Mouse (Mus musculus) heart, postnatal 14 days (tissue): ENCODE measurements around the gene Ube4b. TPM values are rescaled to one million over a fixed set of nuclear protein-coding genes. Genes with fewer than 3 reads are reported as not detected.

Experiments used
- DNase-seq, 2 experiments: peaks; one replicate each; pipeline ENCODE4 v3.0.0; 2021 to 2022
- intact Hi-C: fragments of 180-260 bp; cut with DNase I; formaldehyde crosslinking; loops from one replicate; pipeline ENCODE4 v1.15.1; 2025
- total RNA-seq, 2 experiments: library from RNA; stranded (reverse); gene quantifications; 2 replicates each; pipeline ENCODE4 v1.2.3; 2021

Ube4b gene
- total RNA-seq, 2 experiments from 2014 or later: 46.3 to 58.6 TPM

DNA sequence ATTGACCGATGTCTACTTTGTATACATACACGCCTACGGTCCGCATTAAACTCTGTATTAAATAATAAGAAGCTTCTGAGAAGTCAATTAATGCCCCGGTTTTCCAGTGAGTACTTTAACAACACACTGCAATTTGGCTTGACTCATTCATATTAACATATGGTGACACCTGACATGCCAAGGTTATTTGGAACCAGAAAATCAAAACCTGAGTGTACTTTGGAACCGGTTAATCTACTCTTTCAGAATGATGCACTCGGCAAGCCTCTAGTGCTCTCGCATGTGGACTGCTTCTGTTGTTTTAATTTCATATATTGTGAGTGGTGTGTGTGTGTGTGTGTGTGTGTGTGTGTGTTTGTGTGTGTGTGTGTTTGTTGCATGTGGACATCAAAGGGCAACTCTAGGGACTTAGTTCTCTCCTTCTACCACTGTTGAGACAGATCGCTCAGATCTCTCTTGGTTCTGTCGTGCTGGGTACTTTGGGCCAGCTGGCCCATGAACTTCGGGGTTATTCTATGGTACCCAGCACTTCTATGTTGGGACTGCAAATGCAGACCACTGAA is 112.2 kb downstream of the Ube4b start:
- intact Hi-C loops: no loop called here
- DNase-seq: no peak

DNA sequence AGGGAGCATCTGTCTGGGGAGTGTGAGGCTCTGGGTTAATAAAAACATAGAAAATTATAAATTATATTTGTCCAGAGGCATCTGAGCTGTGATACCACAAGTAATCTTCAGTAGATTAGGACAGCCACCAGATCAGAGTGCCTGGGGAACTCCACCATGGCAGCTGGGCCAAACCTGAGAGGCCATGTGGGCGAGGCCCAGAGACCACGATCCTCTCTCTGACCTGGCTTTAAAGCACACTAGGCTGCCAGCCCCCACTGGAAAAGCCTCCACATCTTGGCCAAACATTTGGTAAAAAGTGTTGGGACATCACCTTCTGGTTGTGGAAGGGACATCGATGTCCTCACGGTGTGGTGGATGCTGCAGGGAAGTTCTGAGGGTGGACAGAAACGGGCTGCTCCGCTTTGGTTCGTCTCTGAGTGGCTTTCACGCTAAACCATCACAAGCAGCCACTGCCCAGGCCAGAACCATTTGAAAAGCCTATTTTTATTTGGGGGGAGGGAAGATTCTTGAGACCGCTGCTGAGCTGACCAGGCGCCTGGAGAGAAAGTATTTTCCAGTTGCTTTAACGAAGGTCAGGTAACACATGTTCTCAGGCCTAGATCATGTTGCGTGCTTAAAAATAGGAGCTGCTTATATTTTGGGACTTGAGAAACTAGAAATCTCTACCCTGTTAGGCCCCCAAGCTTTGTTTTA is 112.8 kb downstream of the Ube4b start:
- DNase-seq: no peak
- intact Hi-C loops: no loop called here

DNA sequence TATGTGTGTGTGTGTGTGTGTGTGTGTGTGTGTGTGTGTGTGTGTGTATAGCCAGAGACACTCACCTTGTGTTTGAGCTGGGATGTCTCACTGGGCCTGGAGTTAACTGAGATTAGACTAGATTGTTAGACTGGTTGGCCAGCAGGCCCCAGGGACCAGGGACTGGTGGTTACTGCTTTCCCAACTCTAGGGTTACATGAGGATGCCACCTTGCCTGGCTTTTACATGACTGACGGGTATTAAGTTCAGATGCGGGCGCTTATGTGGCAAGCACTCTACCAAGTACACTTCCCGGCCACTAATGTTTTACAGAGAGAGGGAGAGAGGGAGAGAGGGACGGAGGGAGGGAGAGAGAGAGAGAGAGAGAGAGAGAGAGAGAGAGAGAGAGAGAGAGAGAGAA is 114.6 kb downstream of the Ube4b start:
- DNase-seq: no peak
- intact Hi-C loops: no loop called here

DNA sequence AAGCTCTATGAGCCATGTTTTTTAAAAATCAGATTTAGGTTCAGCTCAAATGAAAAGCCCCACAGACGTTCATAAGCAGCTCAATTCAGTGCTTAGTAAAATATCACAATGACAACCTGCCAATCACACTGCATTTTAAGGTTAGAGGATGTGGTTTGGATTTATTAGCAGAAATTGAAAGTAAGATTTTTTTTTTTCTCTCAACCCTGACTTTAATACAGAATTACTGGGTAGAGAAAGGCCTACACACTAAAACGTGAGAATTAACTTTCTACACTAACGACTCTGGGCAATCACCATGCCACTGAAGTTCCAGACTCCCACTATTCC is 118.1 kb downstream of the Ube4b start:
- intact Hi-C loops: loop anchor here (5.0 kb wide), 1 partner anchor 51 kb away; no protein-coding TSS in a partner anchor
- DNase-seq: no peak

DNA sequence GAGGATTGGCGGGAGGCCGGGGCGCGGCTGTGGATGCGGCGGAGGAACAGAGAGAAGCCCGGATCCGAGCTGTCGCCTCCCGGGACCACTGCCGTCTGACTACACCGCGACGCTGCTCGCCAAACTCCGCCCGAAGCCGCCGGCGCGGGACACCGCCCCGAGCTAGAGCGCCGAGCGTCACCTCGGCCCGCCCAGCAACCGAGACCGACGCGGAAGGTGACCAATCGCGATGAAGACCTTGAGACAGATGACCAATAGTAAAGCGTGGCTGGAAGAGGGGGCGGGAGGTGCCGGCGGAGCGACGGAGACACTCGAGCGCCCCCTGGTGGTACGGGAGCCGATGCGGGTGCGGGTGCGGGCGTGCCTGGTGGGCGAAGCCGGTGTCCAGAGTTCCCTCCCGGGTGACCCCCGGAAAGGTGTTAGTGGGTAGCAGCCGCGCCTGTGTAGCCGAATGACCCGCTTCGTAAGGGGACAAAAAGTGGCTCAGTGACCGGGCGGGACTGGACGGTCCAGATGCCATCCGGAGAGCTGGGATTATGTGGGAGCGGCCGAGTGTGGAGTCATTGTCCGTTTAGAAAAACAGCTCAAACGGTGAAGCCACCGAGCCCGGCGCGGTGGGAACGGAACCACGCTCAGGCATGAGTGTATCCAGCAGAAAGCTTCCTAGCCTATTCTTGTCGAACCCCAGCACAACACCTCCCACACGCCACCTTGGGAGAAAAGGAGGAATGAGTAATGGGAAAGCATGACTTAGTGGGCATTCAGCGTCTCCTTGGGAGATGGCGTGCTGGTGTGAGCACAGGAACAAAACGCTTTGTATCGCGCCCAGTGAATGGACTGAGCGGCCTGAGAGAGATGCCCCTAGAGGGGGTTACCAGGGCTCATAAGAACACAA is 118.7 kb downstream of the Ube4b start, which contains the start of gene Kif1b:
Gene Kif1b (minus strand): TSS at position 98 of the 895 bp plus-strand sequence.
- intact Hi-C loops: loop anchor here (2.0 to 5.0 kb wide), 3 partner anchors 17 to 51 kb away; no protein-coding TSS in a partner anchor
- DNase-seq: peak; percentile 100

DNA sequence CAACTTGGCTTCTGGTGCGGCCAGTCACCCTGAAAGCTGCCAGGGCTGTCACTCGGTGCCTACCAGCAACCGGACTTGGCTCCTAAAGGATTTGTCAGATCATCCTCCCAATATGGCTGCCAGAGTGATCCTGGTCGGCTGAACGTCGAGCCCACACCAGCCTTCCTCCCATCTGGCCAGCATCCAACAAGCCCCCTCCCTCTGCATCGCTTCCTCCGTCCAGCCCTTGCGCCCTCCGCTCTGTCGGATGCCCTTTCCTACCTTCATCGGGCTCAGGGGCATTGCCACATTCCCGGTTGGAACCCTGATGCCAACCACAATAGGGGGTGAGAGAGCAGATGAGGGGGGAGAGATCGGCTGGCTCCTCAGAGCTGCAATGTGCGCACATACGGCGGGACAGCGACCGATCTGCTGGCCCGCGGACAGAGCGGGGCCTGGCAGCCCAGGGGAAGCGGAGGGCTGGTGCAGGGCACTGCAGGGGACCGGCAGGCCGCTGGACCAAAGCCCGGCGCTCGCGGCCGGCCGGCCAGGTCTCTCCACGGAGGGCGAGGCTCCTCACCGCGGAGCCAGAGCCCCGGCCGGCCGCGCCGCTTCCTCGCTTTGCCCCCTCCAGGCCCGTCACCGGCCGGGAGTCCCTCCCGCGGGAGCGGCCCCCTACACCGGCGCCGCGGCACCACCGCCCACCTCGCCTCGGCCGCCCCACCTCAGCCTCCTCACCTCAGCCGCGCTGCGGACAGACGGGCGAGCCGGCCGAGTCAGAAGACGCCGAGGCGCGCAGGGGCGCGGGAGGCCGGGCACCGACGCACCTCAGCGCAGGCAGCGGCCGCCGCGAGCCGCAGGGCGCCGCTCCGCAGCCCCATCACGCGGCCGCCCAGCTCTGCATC is 119.6 kb downstream of the Ube4b start:
- peak; percentile 77 to 86 for DNase-seq
- intact Hi-C loops: loop anchor here (2.0 to 5.0 kb wide), 3 partner anchors 16 to 50 kb away; no protein-coding TSS in a partner anchor

DNA sequence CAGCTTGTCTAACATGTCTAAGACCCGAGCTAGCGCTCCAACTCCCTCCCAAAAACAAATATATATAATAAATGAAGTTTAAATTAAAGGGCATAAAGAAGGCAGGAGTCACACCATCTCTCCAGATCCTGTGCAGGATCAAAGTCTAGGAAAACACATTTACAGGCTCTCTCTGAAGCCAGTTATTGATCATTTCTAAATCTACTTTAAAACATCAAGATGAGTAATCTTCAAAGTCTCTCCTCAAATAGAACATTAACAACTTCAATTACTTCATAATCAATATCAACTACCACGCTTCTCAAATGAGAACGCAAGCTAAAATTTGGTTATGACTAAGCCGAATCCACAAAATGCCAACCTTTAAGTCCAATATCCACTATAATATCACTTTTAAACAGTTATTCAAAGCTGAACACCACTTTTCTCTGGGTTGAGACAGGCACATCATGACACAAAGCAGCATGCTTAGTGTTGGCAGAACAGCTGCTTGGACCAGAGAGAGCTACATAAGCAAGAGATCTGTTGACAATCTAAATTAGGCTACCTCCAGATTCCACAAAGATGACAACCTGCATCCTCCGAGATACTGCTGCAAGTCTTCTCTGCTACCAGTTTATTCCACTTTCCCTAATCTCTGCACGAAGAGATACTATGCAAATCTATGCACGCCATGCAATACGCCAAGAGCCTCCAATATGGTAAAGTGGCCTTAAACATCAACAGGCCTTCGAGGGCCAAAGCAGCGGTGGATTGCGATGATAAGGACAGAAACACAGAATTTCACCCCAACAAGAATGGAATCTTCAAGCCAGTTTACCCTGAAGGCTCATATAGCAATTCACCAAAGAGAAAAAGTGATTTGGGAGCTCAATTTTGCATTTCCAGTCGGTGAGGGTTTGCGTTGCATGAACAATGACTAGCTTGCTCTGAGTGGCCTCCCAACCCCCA is 120.5 kb downstream of the Ube4b start:
- intact Hi-C loops: loop anchor here (2.0 to 5.0 kb wide), 3 partner anchors 15 to 49 kb away; no protein-coding TSS in a partner anchor
- DNase-seq: no peak

DNA sequence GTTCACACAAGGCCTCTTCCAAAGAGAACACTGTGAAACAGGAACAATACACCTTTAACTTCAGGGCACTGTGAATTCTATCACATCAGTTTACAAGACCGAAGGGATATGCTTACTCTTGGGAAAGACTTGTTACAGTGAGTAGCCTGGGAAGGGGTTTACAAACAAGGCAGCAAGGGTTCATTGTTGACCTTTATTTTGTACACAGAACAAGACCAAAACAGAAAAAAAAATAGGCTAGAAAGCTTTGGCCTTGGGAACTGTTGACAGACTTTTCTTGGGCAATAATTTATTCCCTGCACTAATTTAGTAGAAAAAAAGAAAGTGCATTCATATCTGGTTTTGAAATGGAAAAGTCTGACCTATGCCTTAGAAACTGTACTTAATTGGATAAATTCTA is 122.1 kb downstream of the Ube4b start:
- intact Hi-C loops: no loop called here
- no peak for DNase-seq

DNA sequence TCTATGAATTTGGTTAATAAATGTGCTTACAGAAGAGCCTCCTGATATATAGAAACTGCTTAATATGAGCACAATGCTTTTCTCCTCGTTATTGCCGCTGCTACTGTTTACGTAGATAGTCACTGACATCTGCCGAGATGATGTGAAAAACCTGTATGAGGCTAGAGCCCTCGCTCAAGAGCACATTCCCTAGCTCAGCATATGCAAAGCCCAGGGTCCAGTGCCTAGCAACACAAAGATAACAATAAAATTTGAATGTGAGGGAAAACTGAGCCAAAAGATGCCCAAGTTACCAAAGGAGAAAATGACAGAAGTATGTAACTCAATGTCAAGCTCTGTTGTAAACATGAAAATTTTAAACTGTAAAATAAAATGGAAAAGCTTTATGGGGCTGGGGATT is 123.0 kb downstream of the Ube4b start:
- intact Hi-C loops: no loop called here

DNA sequence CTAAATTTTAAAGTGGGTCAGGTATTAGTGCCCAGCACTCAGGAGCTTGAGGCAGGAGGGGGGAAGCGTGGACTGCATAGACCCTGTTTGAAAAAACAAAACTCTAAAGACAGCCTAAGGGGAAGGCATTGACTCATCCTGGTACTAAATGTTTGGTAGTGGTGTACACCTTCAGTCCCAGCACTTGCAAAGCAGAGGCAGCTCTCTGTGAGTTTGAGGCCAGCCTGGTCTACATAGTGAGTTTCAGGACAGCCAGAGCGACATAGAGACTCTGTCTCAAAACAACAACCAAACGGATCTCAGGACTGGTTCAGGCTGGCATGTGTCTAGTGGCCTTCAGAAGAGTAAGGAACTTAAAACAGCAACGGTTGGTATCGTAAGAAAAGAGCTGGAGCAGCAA is 123.8 kb downstream of the Ube4b start:
- DNase-seq: no peak
- intact Hi-C loops: no loop called here

More for the DNA sequence above, 123.0 kb downstream of the Ube4b start:
- no peak for DNase-seq

DNA sequence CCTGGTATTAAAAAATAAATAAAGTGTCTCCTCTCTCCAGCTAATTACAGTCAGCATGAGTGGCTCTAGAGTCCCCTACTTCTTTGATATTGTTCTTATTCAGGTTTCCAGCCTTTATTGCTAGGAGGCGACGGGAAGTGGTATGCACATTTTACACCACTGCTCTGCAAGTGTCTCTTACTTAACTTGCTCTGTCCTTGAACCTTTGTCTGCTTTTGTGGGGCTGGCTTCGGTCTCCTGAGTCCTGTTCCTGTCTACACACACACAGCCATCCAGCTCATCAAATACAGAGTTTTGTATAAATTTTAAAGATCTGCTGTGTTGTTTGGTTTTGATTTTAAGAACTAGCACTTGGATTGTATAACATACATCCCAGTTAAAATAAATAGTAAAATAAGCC is 124.4 kb downstream of the Ube4b start:
- intact Hi-C loops: no loop called here
- DNase-seq: no peak

DNA sequence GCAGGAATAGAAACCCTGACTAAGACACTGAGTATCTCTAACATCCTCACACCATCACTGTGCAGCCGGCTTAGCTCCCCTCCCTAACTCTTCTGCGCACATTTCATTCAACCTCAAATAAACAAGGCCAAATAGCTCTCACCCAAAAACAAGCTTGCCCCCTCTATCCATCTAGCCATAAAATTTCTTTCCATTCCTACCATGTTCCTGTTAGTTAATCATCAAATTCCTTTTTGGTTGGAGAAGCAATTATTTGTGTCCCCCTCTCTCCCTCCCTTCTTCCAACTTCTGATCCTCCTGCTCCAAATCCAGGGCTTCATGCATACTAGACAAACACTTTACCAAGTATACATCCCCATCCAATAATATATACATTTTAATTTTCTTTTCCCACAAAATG is 130.0 kb downstream of the Ube4b start:
- DNase-seq: no peak

DNA sequence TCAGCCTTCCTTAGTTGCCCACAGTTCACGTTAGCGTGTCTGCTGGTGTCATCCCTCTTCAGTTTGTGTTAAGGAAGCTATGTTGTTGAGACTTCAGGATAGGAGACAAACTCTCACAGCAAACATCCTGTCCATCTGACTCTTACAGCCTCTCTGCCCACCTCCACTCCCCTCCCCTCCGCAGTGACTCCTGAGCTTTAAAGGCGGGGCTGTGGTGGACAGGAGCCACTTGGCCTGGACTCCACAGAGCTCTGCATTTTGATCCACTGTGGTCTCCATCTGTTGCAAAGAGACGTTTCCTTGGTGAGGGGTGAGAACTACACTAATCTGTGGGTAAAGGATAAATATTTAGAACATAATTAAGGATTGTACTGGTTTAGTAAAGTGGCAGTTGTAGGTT is 133.6 kb downstream of the Ube4b start:
- intact Hi-C loops: no loop called here
- no peak for DNase-seq

More for the DNA sequence above, 130.0 kb downstream of the Ube4b start:
- intact Hi-C loops: no loop called here

DNA sequence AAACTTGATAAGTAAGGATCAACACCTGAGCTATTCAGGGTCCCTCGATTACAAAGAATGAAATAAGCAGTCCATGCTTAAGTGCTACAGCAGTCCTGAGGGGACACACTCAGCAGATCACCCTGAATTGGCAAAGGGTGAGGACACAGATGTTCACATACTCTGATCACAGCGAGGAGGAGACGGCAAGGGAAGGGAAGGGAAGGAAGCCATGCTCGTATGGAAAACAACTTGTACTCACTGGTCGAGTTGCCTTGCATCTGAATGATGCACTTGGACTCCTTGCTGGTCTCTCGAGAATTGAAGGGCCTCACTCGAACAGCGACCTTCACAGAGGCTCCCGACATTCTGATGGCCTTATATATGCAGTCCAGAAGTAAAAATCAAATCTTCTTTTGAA is 135.5 kb downstream of the Ube4b start:
- DNase-seq: no peak
- intact Hi-C loops: loop anchor here (2.0 kb wide), 1 partner anchor 16 kb away; the partner anchor contains the start of gene Kif1b

DNA sequence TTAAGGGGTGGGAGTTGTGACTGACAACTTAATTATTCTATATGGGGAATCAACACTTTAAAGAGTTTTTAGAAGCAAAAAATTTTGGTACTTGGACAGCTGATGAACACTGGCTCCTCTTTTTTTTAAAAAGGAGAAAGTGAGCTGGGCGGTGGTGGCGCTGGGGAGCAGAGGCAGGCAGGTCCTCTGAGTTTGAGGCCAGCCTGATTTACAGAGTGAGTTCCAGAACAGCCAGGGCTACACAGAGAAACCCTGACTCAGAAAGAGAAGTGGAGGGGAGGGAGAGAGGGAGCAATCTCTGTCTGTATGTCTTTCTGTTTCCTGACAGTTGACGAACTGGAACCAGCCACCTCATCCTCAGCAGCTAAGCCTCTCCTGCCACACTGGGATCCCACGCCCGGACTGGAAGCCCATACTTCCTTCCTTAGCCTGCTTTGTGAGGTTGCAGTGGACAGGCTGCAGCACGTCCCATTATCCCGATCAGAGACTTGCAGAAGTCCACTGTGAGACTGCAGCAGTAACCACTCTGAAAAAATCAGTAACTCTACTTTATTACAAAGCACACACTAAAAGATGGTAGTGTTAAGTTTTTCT is 136.3 kb downstream of the Ube4b start:
- no peak for DNase-seq
- intact Hi-C loops: loop anchor here (2.0 kb wide), 1 partner anchor 17 kb away; the partner anchor contains the start of gene Kif1b

DNA sequence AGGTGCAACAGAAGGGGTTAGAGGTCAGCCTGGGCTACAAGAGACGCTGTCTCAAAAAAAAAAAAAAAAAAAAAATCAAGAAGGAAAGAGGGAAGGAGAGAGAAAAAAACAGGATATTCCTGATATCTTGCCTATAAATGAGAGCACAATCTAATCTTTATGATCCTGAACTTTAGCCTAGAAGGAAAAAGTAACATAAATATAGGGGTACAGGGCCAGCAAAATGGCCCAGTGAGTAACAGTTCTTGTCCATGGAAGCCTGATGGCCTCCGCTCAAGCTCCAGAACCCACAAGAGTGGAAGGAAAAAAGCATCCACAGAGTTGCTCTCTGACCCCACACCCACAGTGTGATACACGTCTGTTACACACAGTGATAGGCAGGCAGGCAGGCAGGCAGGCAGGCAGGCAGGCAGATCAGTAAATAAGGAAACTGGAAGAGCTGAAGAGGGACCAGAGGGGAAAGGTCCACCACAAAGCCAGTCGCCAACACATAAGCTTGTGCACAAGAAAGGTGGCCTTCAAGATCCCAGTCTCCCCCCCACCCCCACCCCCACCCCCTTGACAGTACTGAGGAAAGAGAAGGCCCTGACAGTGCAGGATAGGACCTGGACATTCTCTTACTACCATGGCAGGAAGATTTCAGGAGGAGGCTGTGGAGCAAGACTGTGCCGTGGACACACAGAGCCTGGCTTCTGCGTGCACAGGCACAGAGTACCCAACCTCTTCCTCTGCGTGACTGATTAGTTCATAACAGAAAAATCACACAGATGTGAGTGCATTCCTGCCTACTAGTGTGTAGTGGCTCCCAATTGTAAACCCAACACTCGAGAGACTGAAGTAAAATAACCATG is 140.0 kb downstream of the Ube4b start:
- intact Hi-C loops: no loop called here
- no peak for DNase-seq

DNA sequence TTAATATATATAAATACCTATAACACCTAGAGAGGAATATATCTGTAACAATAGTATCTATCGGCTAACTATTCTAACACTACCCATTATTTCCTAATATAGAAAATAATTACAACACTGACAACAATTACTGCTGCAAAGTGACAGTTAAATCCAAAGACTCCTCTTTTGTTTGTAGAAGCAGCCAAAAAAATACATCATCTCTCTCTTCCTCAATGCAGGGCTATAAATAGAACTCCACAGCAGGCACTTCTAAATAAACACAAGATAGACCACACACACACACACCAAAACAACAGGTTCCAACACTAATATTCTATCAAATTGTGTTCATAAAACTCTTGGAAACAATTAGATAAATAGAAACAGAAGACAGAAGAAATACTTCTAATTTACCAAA is 140.9 kb downstream of the Ube4b start:
- DNase-seq: no peak
- intact Hi-C loops: no loop called here

DNA sequence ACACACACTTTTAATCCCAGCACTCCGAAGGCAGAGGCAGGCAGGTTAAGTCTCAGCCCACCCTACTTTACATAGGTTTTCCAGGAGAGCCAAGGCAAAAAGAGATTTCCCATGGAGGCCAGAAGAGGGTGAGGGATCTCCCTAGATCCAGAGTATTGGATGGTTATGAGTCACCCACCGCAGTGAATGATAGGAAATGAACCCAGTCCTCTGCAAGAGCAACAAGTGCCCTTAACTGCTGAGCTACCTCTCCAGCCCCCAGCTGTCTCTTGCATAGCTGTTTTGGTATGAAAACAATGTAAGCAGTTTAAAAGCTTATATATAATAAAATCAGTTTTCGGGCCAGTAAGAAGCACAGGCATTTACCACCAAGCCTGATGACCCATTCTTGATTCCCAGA is 143.5 kb downstream of the Ube4b start:
- intact Hi-C loops: no loop called here
- DNase-seq: no peak
